12 mouse cellular contexts compared by ENCODE assay signal in the genomic region with DNA sequence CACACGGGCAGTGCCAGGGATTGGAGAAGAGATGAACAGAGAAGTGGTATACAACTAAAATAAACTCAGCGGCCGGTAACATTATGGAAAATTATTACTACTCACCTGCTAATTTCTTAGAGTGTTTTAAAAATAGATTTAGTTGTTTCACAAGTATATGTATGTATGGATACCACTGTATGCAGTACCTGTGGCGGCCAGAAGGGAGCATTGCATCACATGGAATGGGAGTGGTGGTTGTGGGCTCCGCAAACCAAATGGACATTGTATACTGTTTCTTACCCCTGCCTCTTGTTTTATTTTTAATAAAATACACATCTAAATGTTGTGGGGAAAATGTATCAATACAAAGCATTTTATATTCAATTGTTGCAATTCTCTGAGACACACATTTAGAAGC.
DNase-seq lines count a peak whose midpoint lies in the region; ATAC-seq and TF ChIP-seq lines count a peak whose summit lies in the region.
"Had no signal": no experiment of that assay in that cellular context is flagged by ENCODE, and none has a peak within 500 bp of the region (broad histone marks: within the 10 kb centered on the region; RNA-seq: fewer than 3 reads in every experiment).

No protein-coding gene starts in this region.

- TF ChIP-seq RAD21 in CH12.LX (IDR thresholded peaks at IDR 0.05; ENCODE audit: low read depth, low read length) = peak; percentile 66

- TF ChIP-seq POLR2A in CH12.LX (IDR thresholded peaks at IDR 0.05; ENCODE audit: low read depth, low read length) = no peak

- no peaks in the 10 kb centered on the region for H3K79me2 ChIP-seq in CH12.LX (replicated peaks; ENCODE audit: control insufficient read depth, extremely low read depth, insufficient read depth, poor library complexity, severe bottlenecking)

- no peaks in the 10 kb centered on the region for H3K9me3 ChIP-seq in CH12.LX (replicated peaks; ENCODE audit: low read length)
- no peaks in the 10 kb centered on the region for H3K9me3 ChIP-seq in embryonic facial prominence, embryonic 11.5 days (replicated peaks; ENCODE audit: control insufficient read depth, low read length)
- H3K9me3 ChIP-seq: hindbrain, embryonic 13.5 days had no signal

- in situ Hi-C loops in CH12.LX (cut with MboI; ENCODE audit: low pct_ligation_motif_present, low pct_unique_long_range_greater_than_20kb, low sequenced_read_pairs) = no loop called here

- no peaks in the 10 kb centered on the region for H3K36me3 ChIP-seq in CH12.LX (replicated peaks in 1 of 2; ENCODE audit: control insufficient read depth in 1 of 2, insufficient read depth in 1 of 2, low read length in 1 of 2)
- no peaks in the 10 kb centered on the region for H3K36me3 ChIP-seq in embryonic facial prominence, embryonic 11.5 days (replicated peaks; ENCODE audit: control insufficient read depth, insufficient read depth, low read depth, low read length)
- H3K36me3 ChIP-seq: hindbrain, embryonic 13.5 days had no signal

- dilution Hi-C loops in CH12.LX (cut with MboI; ENCODE audit: extremely low pct_ligation_motif_present, extremely low pct_unique_long_range_greater_than_20kb, low sequenced_read_pairs) = no loop called here

- no peaks in the 10 kb centered on the region for H3K4me1 ChIP-seq in CH12.LX (ENCODE audit: control insufficient read depth in 1 of 2, insufficient read depth in 2 of 2)
- H3K4me1 ChIP-seq in embryonic facial prominence, embryonic 11.5 days (ENCODE audit: control insufficient read depth, insufficient read depth, low read length) = no peaks in the 10 kb centered on the region
- H3K4me1 ChIP-seq: hindbrain, embryonic 13.5 days had no signal

- peak; percentile 55 for TF ChIP-seq CTCF in layer of hippocampus, adult 2 months (conservative IDR thresholded peaks at IDR 0.05)
- TF ChIP-seq CTCF in CH12.LX (conservative IDR thresholded peaks at IDR 0.05 in 1 of 2, IDR thresholded peaks at IDR 0.05 in 1 of 2; ENCODE audit: low read depth in 2 of 2, low read length in 2 of 2) = peak; percentile 32 to 66; a peak in 3 of 4 replicates

- no peaks in the 10 kb centered on the region for H3K27me3 ChIP-seq in CH12.LX (replicated peaks)
- no peaks in the 10 kb centered on the region for H3K27me3 ChIP-seq in embryonic facial prominence, embryonic 11.5 days (ENCODE audit: control insufficient read depth, insufficient read depth, low read length)
- H3K27me3 ChIP-seq: hindbrain, embryonic 13.5 days had no signal

- H3K4me2 ChIP-seq in CH12.LX (ENCODE audit: insufficient read depth, low read depth, poor library complexity, severe bottlenecking) = no peak overlapping the region
- H3K4me2 ChIP-seq in embryonic facial prominence, embryonic 11.5 days (ENCODE audit: low read depth, low read length) = no peak overlapping the region
- H3K4me2 ChIP-seq: hindbrain, embryonic 13.5 days had no signal

- no peak for ATAC-seq in embryonic facial prominence, embryonic 11.5 days (replicated peaks; ENCODE audit: insufficient number of reproducible peaks, low FRiP score, low TSS enrichment, low read depth)
- no peak for ATAC-seq in monocyte, adult 5-6 weeks (replicated peaks; ENCODE audit: insufficient number of reproducible peaks, low FRiP score, low TSS enrichment, poor library complexity, severe bottlenecking)

- no peak overlapping the region for H3K27ac ChIP-seq in layer of hippocampus, adult 2 months
- H3K27ac ChIP-seq in CH12.LX (ENCODE audit: insufficient read depth, low read depth) = no peak overlapping the region
- no peak overlapping the region for H3K27ac ChIP-seq in embryonic facial prominence, embryonic 11.5 days (replicated peaks; ENCODE audit: low read depth, low read length)
- H3K27ac ChIP-seq: hindbrain, embryonic 13.5 days had no signal

- H3K9ac ChIP-seq in CH12.LX (ENCODE audit: insufficient read depth, low read depth) = no peak overlapping the region
- H3K9ac ChIP-seq in embryonic facial prominence, embryonic 11.5 days (replicated peaks; ENCODE audit: low read length) = no peak overlapping the region
- H3K9ac ChIP-seq: hindbrain, embryonic 13.5 days had no signal

- DNase-seq in cerebellum, postnatal 14 days = peak; percentile 12 to 53
- no peak for DNase-seq in cerebellum, postnatal 25 days
- DNase-seq in layer of hippocampus, adult 2 months (ENCODE audit: low spot score in 2 of 2) = no peak
- no peak for DNase-seq in layer of hippocampus, adult 9-11 months
- DNase-seq in CH12.LX (ENCODE audit: extremely low read depth) = peak; percentile 7
- peak; percentile 54 for DNase-seq in embryonic facial prominence, embryonic 11.5 days (ENCODE audit: low spot score)
- DNase-seq in adrenal gland, postnatal 25 days = no peak
- DNase-seq: adrenal gland, adult 2 months; gastrocnemius, postnatal 25 days; lung, postnatal 10 days had no signal

- H3K4me3 ChIP-seq in layer of hippocampus, adult 2 months = no peak overlapping the region
- no peak overlapping the region for H3K4me3 ChIP-seq in CH12.LX (replicated peaks in 1 of 3; ENCODE audit: low read depth in 2 of 3, low read length in 2 of 3, poor library complexity in 1 of 3)
- H3K4me3 ChIP-seq in embryonic facial prominence, embryonic 11.5 days (ENCODE audit: low read depth, low read length) = no peak overlapping the region
- H3K4me3 ChIP-seq: hindbrain, embryonic 13.5 days had no signal

- 80% methylated on average over 5 of the region's 5 CpGs for WGBS in embryonic facial prominence, embryonic 11.5 days

- TF ChIP-seq EP300 in CH12.LX (IDR thresholded peaks at IDR 0.05; ENCODE audit: low read length) = no peak

TF ChIP-seq in CH12.LX, 34 proteins besides CTCF, POLR2A, EP300 and RAD21:
- TF ChIP-seq SMC3 (IDR thresholded peaks at IDR 0.05; ENCODE audit: low read depth, low read length) = peak; percentile 48
- no peak for TF ChIP-seq JUN (IDR thresholded peaks at IDR 0.05; ENCODE audit: insufficient read depth, low read depth, low read length)
TF ChIP-seq in CH12.LX: peak in this region for 1.

Comparison
In these comparisons a context has a peak if more than half of its experiments do, and no peak if none do; other contexts are left out.
1. DNase-seq: peak in cerebellum, postnatal 14 days (2 of 2), CH12.LX (single experiment) and embryonic facial prominence, embryonic 11.5 days (single experiment); none in cerebellum, postnatal 25 days (0 of 2), layer of hippocampus, adult 2 months (0 of 2), layer of hippocampus, adult 9-11 months (single experiment) and adrenal gland, postnatal 25 days (single experiment).